Mouse (Mus musculus) megakaryocyte, embryonic 14.5 days (primary cell): ENCODE results near the gene Dab1.

Experiments used
- FLI1 ChIP-seq: IDR thresholded peaks from 2 replicates; pipeline ENCODE4 v1.6.1; 2012; ENCODE audit warnings: low read length, inconsistent platforms, mixed read lengths
- GATA1 ChIP-seq: IDR thresholded peaks from 3 replicates; pipeline ENCODE4 v1.6.1; 2012; ENCODE audit warnings: mixed read lengths, low read length, inconsistent platforms, borderline replicate concordance

- no peak for TF ChIP-seq GATA1
- no peak for TF ChIP-seq FLI1
These were observed 892.7 kb downstream of the Dab1 start for GRCm38 (mm10) chr4:104511855-104512254.
